Mouse (Mus musculus) small intestine, adult 2 months (tissue): ENCODE measurements around the gene Pigr.

Experiments used
- CTCF ChIP-seq: fragments of 200-500 bp; IDR thresholded peaks from 2 replicates; pipeline ENCODE4 v1.5.1; 2012; ENCODE audit warnings: low read depth, mild to moderate bottlenecking, control low read depth, inconsistent platforms, low read length, moderate library complexity, mixed read lengths; ENCODE audit not compliant: insufficient replicate concordance, insufficient read length; ENCODE audit errors: extremely low read depth
- POLR2A ChIP-seq: fragments of 200-500 bp; IDR thresholded peaks from 2 replicates; pipeline ENCODE4 v1.6.1; 2012; ENCODE audit warnings: low read depth, mild to moderate bottlenecking, control low read depth, inconsistent platforms, low read length, moderate library complexity

DNA sequence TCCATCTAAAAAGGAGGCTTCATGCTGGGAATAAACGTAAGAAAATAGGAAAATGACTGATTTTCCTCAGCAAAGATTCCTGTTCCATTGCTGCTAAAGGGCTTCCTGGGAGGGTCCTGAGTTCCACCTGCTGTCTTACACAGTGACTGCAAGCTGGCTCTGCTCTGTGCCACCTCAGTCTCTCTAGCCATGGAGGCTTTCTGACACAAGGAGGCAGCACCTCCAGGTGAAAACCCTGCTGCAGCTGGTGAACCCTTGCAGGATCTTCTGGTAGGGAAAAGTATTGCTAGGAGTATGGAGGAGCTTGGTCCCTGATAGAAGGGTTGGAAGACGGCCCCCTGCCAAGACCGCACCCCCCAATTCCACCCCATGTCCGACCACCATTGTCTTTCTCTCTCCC, 39.5 kb upstream of the Pigr start:
- no peak for TF ChIP-seq POLR2A
- peak; percentile 77; the same call in 1 of the 2 replicates for TF ChIP-seq CTCF
